Mouse (Mus musculus) embryonic facial prominence, embryonic 14.5 days (tissue): ENCODE measurements around the gene Slc25a39. TPM values are rescaled to one million over a fixed set of nuclear protein-coding genes. Genes with fewer than 3 reads are reported as not detected.

Source experiments
- ATAC-seq: fragments of 200-750 bp; cut with Nextera tagmentation; 2 replicates; pipeline ENCODE4 v1.8.0; 2017; ENCODE audit warnings: low read depth, moderate number of reproducible peaks, moderate TSS enrichment
- DNase-seq: peaks from one replicate; pipeline ENCODE4 v3.0.0-alpha.2; 2015; ENCODE audit warnings: low spot score
- H3K27ac ChIP-seq: fragments of 300-500 bp; sonication (generic); replicated peaks from 2 replicates; pipeline ENCODE4 v1.5.1; 2014; ENCODE audit warnings: low read depth, mild to moderate bottlenecking, low read length, moderate library complexity
- H3K27me3 ChIP-seq: fragments of 300-500 bp; sonication (generic); replicated peaks from 2 replicates; pipeline ENCODE4 v1.6.1; 2014; ENCODE audit warnings: low read length; ENCODE audit not compliant: control insufficient read depth, insufficient read depth
- H3K36me3 ChIP-seq: fragments of 300-500 bp; sonication (generic); 2 replicates; pipeline ENCODE4 v1.6.1; 2014; ENCODE audit warnings: low read length, mixed read lengths; ENCODE audit not compliant: control insufficient read depth, insufficient read depth
- H3K4me1 ChIP-seq: fragments of 300-500 bp; sonication (generic); 2 replicates; pipeline ENCODE4 v1.6.1; 2014; ENCODE audit warnings: antibody characterized with exemption, low read length; ENCODE audit not compliant: control insufficient read depth, insufficient read depth
- H3K4me2 ChIP-seq: fragments of 300-500 bp; sonication (generic); 2 replicates; pipeline ENCODE4 v1.6.1; 2014; ENCODE audit warnings: low read depth, mild to moderate bottlenecking, low read length, moderate library complexity, mixed read lengths
- H3K4me3 ChIP-seq: fragments of 300-500 bp; sonication (generic); 2 replicates; pipeline ENCODE4 v1.5.1; 2014; ENCODE audit warnings: low read depth, mild to moderate bottlenecking, low read length
- H3K9ac ChIP-seq: fragments of 300-500 bp; sonication (generic); 2 replicates; pipeline ENCODE4 v1.6.1; 2014; ENCODE audit warnings: low read depth, mild to moderate bottlenecking, low read length, moderate library complexity, mixed read lengths
- H3K9me3 ChIP-seq: fragments of 300-500 bp; sonication (generic); 2 replicates; pipeline ENCODE4 v1.6.1; 2016; ENCODE audit warnings: low read length; ENCODE audit not compliant: control insufficient read depth
- WGBS: fragments of 180-500 bp; shearing (Covaris S2); extraction: QIAGEN DNeasy Blood & Tissue Kit; methylation state at CpG from one replicate; pipeline ENCODE4 v1.1.7; 2014; 5-methylcytosine and 5-hydroxymethylcytosine counted together
- polyA plus RNA-seq: library from polyadenylated mRNA; unstranded; fragments of >200 nt; fragmentation: Nextera tagmentation; extraction: Ambion mirVana; gene quantifications from 2 replicates; pipeline ENCODE4 v1.2.1, GENCODE M21; 2014

Gene Slc25a39
- polyA plus RNA-seq, 1 experiment from 2014 or later, result 190 TPM

- no peak overlapping the region for H3K4me3 ChIP-seq
- H3K27ac ChIP-seq, result no peak overlapping the region
- no peak overlapping the region for H3K9ac ChIP-seq
- DNase-seq, result no peak
- ATAC-seq, result no peak
- peaks cover 16% of the 10 kb centered on the region for H3K4me1 ChIP-seq
- H3K4me2 ChIP-seq, result no peak overlapping the region
- H3K9me3 ChIP-seq, result no peaks in the 10 kb centered on the region
- H3K36me3 ChIP-seq, result peaks cover 56% of the 10 kb centered on the region
- no peaks in the 10 kb centered on the region for H3K27me3 ChIP-seq
- WGBS, result 96% methylated on average over 7 of the region's 7 CpGs
Measured at GRCm38 (mm10) chr11:102433866-102434265, 26.1 kb upstream of the Slc25a39 start.

DNA sequence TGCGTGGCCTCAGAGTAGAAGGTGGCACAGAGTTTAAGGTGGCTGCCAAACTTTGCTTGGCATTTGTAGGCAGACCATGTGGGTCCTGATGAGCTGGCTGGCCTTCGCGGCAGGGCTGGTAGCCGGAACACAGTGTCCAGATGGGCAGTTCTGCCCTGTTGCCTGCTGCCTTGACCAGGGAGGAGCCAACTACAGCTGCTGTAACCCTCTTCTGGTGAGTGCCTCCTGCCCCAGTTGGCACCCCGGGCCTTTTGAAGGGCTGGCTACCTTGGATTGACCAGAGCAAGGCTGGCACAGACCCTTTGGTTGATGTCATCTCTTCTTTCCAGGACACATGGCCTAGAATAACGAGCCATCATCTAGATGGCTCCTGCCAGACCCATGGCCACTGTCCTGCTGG lies 25.1 kb upstream of the Slc25a39 start:
- no peak for ATAC-seq
- H3K9me3 ChIP-seq, result no peaks in the 10 kb centered on the region
- H3K4me2 ChIP-seq, result no peak overlapping the region
- H3K4me1 ChIP-seq, result peaks cover 13% of the 10 kb centered on the region
- H3K27ac ChIP-seq, result no peak overlapping the region
- DNase-seq, result no peak
- 93% methylated on average over 6 of the region's 6 CpGs for WGBS
- peaks cover 47% of the 10 kb centered on the region for H3K36me3 ChIP-seq
- H3K9ac ChIP-seq, result peak overlapping the region; percentile 25; the same call in 1 of the 2 replicates
- H3K4me3 ChIP-seq, result no peak overlapping the region
- no peaks in the 10 kb centered on the region for H3K27me3 ChIP-seq

GRCm38 (mm10) chr11:102432115-102432843 lies 24.5 kb upstream of the Slc25a39 start:
- no peak for ATAC-seq
- peak overlapping the region; percentile 11; the same call in 1 of the 2 replicates for H3K4me2 ChIP-seq
- H3K9me3 ChIP-seq, result no peaks in the 10 kb centered on the region
- H3K36me3 ChIP-seq, result peaks cover 42% of the 10 kb centered on the region
- DNase-seq, result no peak
- whole genome bisulfite sequencing, result 68% methylated on average over 14 of the region's 16 CpGs
- H3K4me3 ChIP-seq, result no peak overlapping the region
- no peaks in the 10 kb centered on the region for H3K27me3 ChIP-seq
- peaks cover 7% of the 10 kb centered on the region; the same call in 1 of the 2 replicates for H3K4me1 ChIP-seq
- H3K27ac ChIP-seq, result no peak overlapping the region
- H3K9ac ChIP-seq, result no peak overlapping the region

GRCm38 (mm10) chr11:102431728-102432114 lies 24.0 kb upstream of the Slc25a39 start:
- no peaks in the 10 kb centered on the region for H3K9me3 ChIP-seq
- H3K27ac ChIP-seq, result no peak overlapping the region
- no peaks in the 10 kb centered on the region for H3K27me3 ChIP-seq
- H3K36me3 ChIP-seq, result peaks cover 38% of the 10 kb centered on the region
- 0 out of 2 replicates have a peak, but pooled peaks cover 3% of the 10 kb centered on the region for H3K4me1 ChIP-seq
- H3K4me2 ChIP-seq, result 0 out of 2 replicates have a peak overlapping the region, but pooled peaks have one; percentile 11
- H3K4me3 ChIP-seq, result no peak overlapping the region
- H3K9ac ChIP-seq, result no peak overlapping the region
- ATAC-seq (no peak), DNase-seq (no peak)
- 79% methylated on average over 3 of the region's 3 CpGs for WGBS

GRCm38 (mm10) chr11:102431018-102431645 lies 23.4 kb upstream of the Slc25a39 start:
- peak; percentile 56 for ATAC-seq
- WGBS, result 0% methylated on average over 7 of the region's 7 CpGs

DNA sequence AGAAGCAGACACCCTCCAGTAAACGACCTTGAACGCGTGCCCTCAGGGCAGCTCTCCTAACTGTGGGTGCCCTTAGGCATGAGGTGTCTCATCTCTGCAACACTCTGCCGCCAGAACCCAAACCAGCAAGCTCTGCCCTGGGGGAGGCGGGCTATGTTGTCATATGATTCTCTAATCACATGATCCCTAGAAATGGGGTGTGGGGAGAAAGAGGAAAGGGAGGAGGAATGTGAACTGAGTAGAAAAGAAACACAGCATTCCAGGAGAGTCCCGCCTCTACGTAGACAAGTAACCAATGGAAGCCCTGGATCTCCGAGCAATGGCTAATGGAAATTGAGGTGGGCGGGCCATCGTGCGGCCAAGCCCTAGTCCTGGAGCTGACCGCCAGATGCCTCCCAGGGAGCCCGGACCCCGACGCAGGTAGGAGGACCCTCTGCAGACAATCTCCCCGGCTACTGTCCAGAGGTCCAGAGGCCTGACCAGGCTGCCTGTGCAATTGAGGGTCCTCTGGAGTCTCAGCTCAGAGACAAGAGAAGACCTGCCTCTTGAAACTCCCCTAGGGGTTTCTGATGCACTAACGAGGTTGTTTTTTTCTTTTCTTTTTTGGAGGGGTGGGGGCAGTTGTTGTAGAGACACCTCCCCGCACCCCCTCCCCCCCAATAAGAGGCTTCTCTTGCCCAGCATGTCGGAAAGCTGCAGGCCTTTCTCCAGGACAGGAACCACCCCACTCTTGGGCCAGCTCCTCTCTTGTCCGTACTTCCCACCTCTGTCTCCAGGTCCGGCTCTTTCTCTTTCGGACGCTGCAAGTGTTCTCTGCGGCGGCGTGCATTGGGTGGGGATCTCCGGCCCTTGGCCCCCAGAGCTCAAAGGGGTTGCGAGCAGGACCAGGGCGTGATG lies 22.6 kb upstream of the Slc25a39 start, which contains the start of gene Grn:
Gene Grn (plus strand): TSS at position 195 of the 897 bp plus-strand sequence.
- H3K9ac ChIP-seq, result peak within 1 kb of the TSS; percentile 65
- 0 out of 2 replicates have a peak, but pooled peaks cover 3% of the 10 kb centered on the region for H3K4me1 ChIP-seq
- ATAC-seq, result peak; percentile 93
- no peaks in the 10 kb centered on the region for H3K9me3 ChIP-seq
- peak within 1 kb of the TSS; percentile 80 for H3K27ac ChIP-seq
- WGBS, result 0% methylated on average over 29 of the region's 29 CpGs
- H3K27me3 ChIP-seq, result no peaks in the 10 kb centered on the region
- peak; percentile 98 for DNase-seq
- peak within 1 kb of the TSS; percentile 93 for H3K4me2 ChIP-seq
- H3K36me3 ChIP-seq, result peaks cover 25% of the 10 kb centered on the region
- peak within 1 kb of the TSS; percentile 67 for H3K4me3 ChIP-seq

More at GRCm38 (mm10) chr11:102431018-102431645, 23.4 kb upstream of the Slc25a39 start:
- Histone ChIP-seq H3K27me3 (no peaks in the 10 kb centered on the region), H3K27ac (peak overlapping the region; percentile 80), H3K9ac (peak overlapping the region; percentile 65), H3K4me1 (0 out of 2 replicates have a peak, but pooled peaks cover 3% of the 10 kb centered on the region), H3K9me3 (no peaks in the 10 kb centered on the region), H3K4me2 (peak overlapping the region; percentile 93), H3K4me3 (peak overlapping the region; percentile 67), H3K36me3 (peaks cover 33% of the 10 kb centered on the region)
- DNase-seq, result peak; percentile 91

- no peak overlapping the region for H3K27ac ChIP-seq
- no peak for ATAC-seq
- 45% methylated on average over 3 of the region's 3 CpGs for WGBS
Measured at GRCm38 (mm10) chr11:102429551-102429950, 21.8 kb upstream of the Slc25a39 start.

GRCm38 (mm10) chr11:102428981-102429540 lies 21.3 kb upstream of the Slc25a39 start:
- Histone ChIP-seq H3K4me1 (0 out of 2 replicates have a peak, but pooled peaks cover 3% of the 10 kb centered on the region), H3K4me3 (no peak overlapping the region), H3K9ac (no peak overlapping the region; the same call in 1 of the 2 replicates), H3K27ac (no peak overlapping the region), H3K36me3 (peaks cover 12% of the 10 kb centered on the region; the same call in 1 of the 2 replicates), H3K4me2 (peak overlapping the region; percentile 93; the same call in 1 of the 2 replicates), H3K27me3 (no peaks in the 10 kb centered on the region), H3K9me3 (no peaks in the 10 kb centered on the region)
- DNase-seq (no peak), ATAC-seq (no peak)
- 61% methylated on average over 8 of the region's 8 CpGs for WGBS

More at GRCm38 (mm10) chr11:102429551-102429950, 21.8 kb upstream of the Slc25a39 start:
- no peaks in the 10 kb centered on the region for H3K9me3 ChIP-seq
- H3K4me2 ChIP-seq, result peak overlapping the region; percentile 93
- H3K9ac ChIP-seq, result peak overlapping the region; percentile 57
- no peak for DNase-seq
- no peaks in the 10 kb centered on the region for H3K27me3 ChIP-seq
- H3K4me3 ChIP-seq, result peak overlapping the region; percentile 67
- H3K36me3 ChIP-seq, result peaks cover 17% of the 10 kb centered on the region
- 0 out of 2 replicates have a peak, but pooled peaks cover 3% of the 10 kb centered on the region for H3K4me1 ChIP-seq
